Mouse (Mus musculus) kidney, adult 2 months (tissue): ENCODE results near the gene 5730596B20Rik.

Source experiments
- CTCF ChIP-seq: fragments of 200-500 bp; conservative IDR thresholded peaks from 2 replicates; pipeline ENCODE4 v1.5.1; 2011; ENCODE audit warnings: low read depth, mild to moderate bottlenecking, control low read depth, low read length, moderate library complexity, mixed read lengths; ENCODE audit not compliant: insufficient read depth, insufficient read length
- POLR2A ChIP-seq: fragments of 200-500 bp; IDR thresholded peaks from one replicate; pipeline ENCODE4 v1.6.1; 2011; ENCODE audit warnings: low read depth, low read length, control low read depth

DNA sequence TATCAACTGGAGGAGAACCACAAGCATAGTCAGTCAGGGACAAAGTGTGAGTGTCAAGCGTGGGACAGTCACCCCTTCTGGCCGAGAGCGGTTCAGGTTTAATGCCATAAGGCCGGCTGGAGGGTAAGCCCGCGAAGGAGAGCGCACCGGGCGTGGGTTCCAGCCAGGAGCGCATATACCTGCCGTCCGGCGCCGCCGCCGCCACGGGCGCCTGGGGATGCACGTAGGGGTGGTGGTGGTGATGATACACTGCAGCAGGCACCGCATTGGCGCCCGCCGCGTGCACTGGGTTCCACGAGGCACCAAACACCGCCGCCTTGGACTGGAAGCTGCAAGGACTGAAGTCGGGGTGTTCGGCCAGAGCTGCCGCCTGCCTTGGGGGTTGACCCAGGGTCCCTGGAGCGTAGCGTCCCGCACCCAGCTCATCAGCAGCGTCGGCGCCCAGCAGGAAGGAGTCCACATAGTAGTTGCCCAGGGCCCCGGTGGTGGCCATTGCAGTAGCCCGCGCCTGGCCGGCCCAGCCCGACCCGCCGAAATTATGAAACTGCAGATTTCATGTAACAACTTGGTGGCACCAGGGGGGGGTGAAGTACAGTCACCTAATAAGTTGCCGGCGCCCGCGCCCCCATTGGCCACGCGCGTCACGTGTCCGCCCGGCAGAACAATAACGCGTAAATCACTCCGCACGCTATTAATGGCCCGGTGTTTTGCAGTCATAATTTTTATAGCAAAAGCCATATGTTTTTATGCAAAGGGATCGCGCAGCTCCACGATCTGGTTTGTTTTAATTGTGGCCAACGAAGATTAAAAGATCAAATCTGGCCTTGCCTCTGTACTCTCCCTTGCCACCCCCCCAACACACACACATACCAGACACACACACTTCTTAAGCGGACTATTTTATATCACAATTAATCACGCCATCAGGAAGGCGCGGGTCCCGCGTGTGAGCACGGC, 48.6 kb downstream of the 5730596B20Rik start:
- TF ChIP-seq CTCF: no peak
- no peak for TF ChIP-seq POLR2A
